Mouse (Mus musculus): ENCODE data around the gene Tspan11. TPM values are rescaled to one million over a fixed set of nuclear protein-coding genes. Genes with fewer than 3 reads are reported as not detected.

Tspan11 gene
- polyA plus RNA-seq, 1 experiment from 2014 or later, result 21.1 TPM

GRCm38 (mm10) chr6:127861951-127862350, 25.4 kb upstream of the Tspan11 start:
- Histone ChIP-seq H3K27me3 (no peaks in the 10 kb centered on the region), H3K27ac (no peak overlapping the region), H3K9ac (no peak overlapping the region), H3K4me2 (replicated peaks) (no peak overlapping the region), H3K36me3 (no peaks in the 10 kb centered on the region), H3K4me1 (peaks cover 8% of the 10 kb centered on the region; the same call in 1 of the 2 replicates), H3K9me3 (no peaks in the 10 kb centered on the region), H3K4me3 (no peak overlapping the region)
- no peak for ATAC-seq (ENCODE audit: low FRiP score, low read depth)
- WGBS, result 80% methylated on average over 9 of the region's 9 CpGs

GRCm38 (mm10) chr6:127865391-127865790, 22.0 kb upstream of the Tspan11 start:
- Histone ChIP-seq H3K27ac (no peak overlapping the region), H3K4me3 (no peak overlapping the region), H3K4me1 (peaks cover 22% of the 10 kb centered on the region), H3K9ac (no peak overlapping the region), H3K36me3 (no peaks in the 10 kb centered on the region), H3K27me3 (no peaks in the 10 kb centered on the region), H3K4me2 (replicated peaks) (no peak overlapping the region), H3K9me3 (no peaks in the 10 kb centered on the region)
- ATAC-seq (ENCODE audit: low FRiP score, low read depth), result no peak
- 35% methylated on average over 4 of the region's 4 CpGs for WGBS

GRCm38 (mm10) chr6:127868546-127868945, 18.8 kb upstream of the Tspan11 start:
- H3K27me3 ChIP-seq, result no peaks in the 10 kb centered on the region
- no peak overlapping the region for H3K9ac ChIP-seq
- H3K36me3 ChIP-seq, result no peaks in the 10 kb centered on the region
- H3K4me2 ChIP-seq (replicated peaks), result no peak overlapping the region
- H3K4me3 ChIP-seq, result no peak overlapping the region
- H3K9me3 ChIP-seq, result no peaks in the 10 kb centered on the region
- H3K4me1 ChIP-seq, result peaks cover 29% of the 10 kb centered on the region
- WGBS, result 50% methylated on average over 8 of the region's 8 CpGs
- ATAC-seq (ENCODE audit: low FRiP score, low read depth), result no peak
- no peak overlapping the region for H3K27ac ChIP-seq

GRCm38 (mm10) chr6:127869121-127869520, 18.3 kb upstream of the Tspan11 start:
- Histone ChIP-seq H3K4me3 (no peak overlapping the region), H3K4me2 (replicated peaks) (no peak overlapping the region), H3K27ac (peak overlapping the region; percentile 3; the same call in 1 of the 2 replicates), H3K36me3 (no peaks in the 10 kb centered on the region), H3K27me3 (no peaks in the 10 kb centered on the region), H3K4me1 (peaks cover 29% of the 10 kb centered on the region), H3K9ac (no peak overlapping the region), H3K9me3 (no peaks in the 10 kb centered on the region)
- WGBS, result 72% methylated on average over 7 of the region's 7 CpGs
- ATAC-seq (ENCODE audit: low FRiP score, low read depth), result no peak

- H3K36me3 ChIP-seq, result no peaks in the 10 kb centered on the region
- peak overlapping the region; percentile 97 for H3K27ac ChIP-seq
- H3K4me3 ChIP-seq, result no peak overlapping the region
- ATAC-seq (ENCODE audit: low FRiP score, low read depth), result peak; percentile 93
- no peaks in the 10 kb centered on the region for H3K9me3 ChIP-seq
- H3K27me3 ChIP-seq, result no peaks in the 10 kb centered on the region
- H3K4me2 ChIP-seq (replicated peaks), result peak overlapping the region; percentile 21; the same call in 1 of the 2 replicates
- H3K4me1 ChIP-seq, result peaks cover 32% of the 10 kb centered on the region
- no peak overlapping the region for H3K9ac ChIP-seq
- 38% methylated on average over 12 of the region's 12 CpGs for WGBS
These were observed 16.8 kb upstream of the Tspan11 start for GRCm38 (mm10) chr6:127870345-127871324.

GRCm38 (mm10) chr6:127871436-127871835, 16.0 kb upstream of the Tspan11 start:
- 86% methylated on average over 6 of the region's 6 CpGs for WGBS
- Histone ChIP-seq H3K36me3 (no peaks in the 10 kb centered on the region), H3K27ac (peak overlapping the region; percentile 97), H3K4me1 (peaks cover 40% of the 10 kb centered on the region), H3K4me3 (no peak overlapping the region), H3K4me2 (replicated peaks) (no peak overlapping the region), H3K9me3 (no peaks in the 10 kb centered on the region), H3K27me3 (no peaks in the 10 kb centered on the region), H3K9ac (no peak overlapping the region)
- ATAC-seq (ENCODE audit: low FRiP score, low read depth), result no peak

GRCm38 (mm10) chr6:127872581-127872980, 14.8 kb upstream of the Tspan11 start:
- ATAC-seq (ENCODE audit: low FRiP score, low read depth), result no peak

GRCm38 (mm10) chr6:127875883-127876282, 11.5 kb upstream of the Tspan11 start:
- H3K4me2 ChIP-seq (replicated peaks), result peak overlapping the region; percentile 34
- H3K9ac ChIP-seq, result no peak overlapping the region
- H3K4me1 ChIP-seq, result peaks cover 28% of the 10 kb centered on the region
- no peaks in the 10 kb centered on the region for H3K27me3 ChIP-seq
- H3K9me3 ChIP-seq, result peaks cover 8% of the 10 kb centered on the region
- H3K27ac ChIP-seq, result peak overlapping the region; percentile 33; the same call in 1 of the 2 replicates
- no peaks in the 10 kb centered on the region for H3K36me3 ChIP-seq
- 0 out of 2 replicates have a peak, but pooled peaks have one; percentile 13 for ATAC-seq (ENCODE audit: low FRiP score, low read depth)
- H3K4me3 ChIP-seq, result no peak overlapping the region
- 24% methylated on average over 11 of the region's 11 CpGs for WGBS

More at GRCm38 (mm10) chr6:127872581-127872980, 14.8 kb upstream of the Tspan11 start:
- Histone ChIP-seq H3K36me3 (no peaks in the 10 kb centered on the region), H3K4me2 (replicated peaks) (no peak overlapping the region), H3K4me3 (no peak overlapping the region), H3K9ac (no peak overlapping the region), H3K9me3 (no peaks in the 10 kb centered on the region), H3K4me1 (peaks cover 51% of the 10 kb centered on the region), H3K27ac (no peak overlapping the region), H3K27me3 (no peaks in the 10 kb centered on the region)
- WGBS, result 84% methylated on average over 8 of the region's 8 CpGs

GRCm38 (mm10) chr6:127876436-127876835, 11.0 kb upstream of the Tspan11 start:
- Histone ChIP-seq H3K27me3 (no peaks in the 10 kb centered on the region), H3K4me1 (peaks cover 26% of the 10 kb centered on the region), H3K9me3 (peaks cover 8% of the 10 kb centered on the region), H3K27ac (peak overlapping the region; percentile 44), H3K9ac (no peak overlapping the region), H3K4me2 (replicated peaks) (peak overlapping the region; percentile 34), H3K4me3 (no peak overlapping the region), H3K36me3 (no peaks in the 10 kb centered on the region)
- WGBS, result 74% methylated on average over 9 of the region's 9 CpGs
- ATAC-seq (ENCODE audit: low FRiP score, low read depth), result no peak

GRCm38 (mm10) chr6:127877026-127877425, 10.4 kb upstream of the Tspan11 start:
- Histone ChIP-seq H3K4me1 (peaks cover 26% of the 10 kb centered on the region), H3K4me3 (no peak overlapping the region), H3K4me2 (replicated peaks) (peak overlapping the region; percentile 19; the same call in 1 of the 2 replicates), H3K9ac (no peak overlapping the region), H3K36me3 (no peaks in the 10 kb centered on the region), H3K27me3 (no peaks in the 10 kb centered on the region), H3K9me3 (peaks cover 8% of the 10 kb centered on the region), H3K27ac (peak overlapping the region; percentile 44)
- ATAC-seq (ENCODE audit: low FRiP score, low read depth), result 0 out of 2 replicates have a peak, but pooled peaks have one; percentile 44
- 46% methylated on average over 12 of the region's 12 CpGs for whole genome bisulfite sequencing

- ATAC-seq (ENCODE audit: low FRiP score, low read depth), result no peak
These were observed 7.9 kb upstream of the Tspan11 start for GRCm38 (mm10) chr6:127879472-127879871.

GRCm38 (mm10) chr6:127886916-127887315, 473 bp upstream of the Tspan11 start:
- WGBS, result 18% methylated on average over 7 of the region's 7 CpGs
- Histone ChIP-seq H3K9ac (no peak overlapping the region), H3K27me3 (no peaks in the 10 kb centered on the region; the same call in 1 of the 2 replicates), H3K9me3 (no peaks in the 10 kb centered on the region), H3K4me1 (peaks cover 32% of the 10 kb centered on the region), H3K4me2 (replicated peaks) (peak overlapping the region; percentile 87), H3K36me3 (no peaks in the 10 kb centered on the region), H3K27ac (no peak overlapping the region), H3K4me3 (peak overlapping the region; percentile 61)
- ATAC-seq (ENCODE audit: low FRiP score, low read depth), result no peak

More at GRCm38 (mm10) chr6:127879472-127879871, 7.9 kb upstream of the Tspan11 start:
- peaks cover 8% of the 10 kb centered on the region for H3K9me3 ChIP-seq
- H3K4me1 ChIP-seq, result peaks cover 26% of the 10 kb centered on the region
- no peaks in the 10 kb centered on the region for H3K27me3 ChIP-seq
- H3K9ac ChIP-seq, result no peak overlapping the region
- no peak overlapping the region for H3K27ac ChIP-seq
- H3K4me2 ChIP-seq (replicated peaks), result no peak overlapping the region
- no peak overlapping the region for H3K4me3 ChIP-seq
- 87% methylated on average over 6 of the region's 6 CpGs for WGBS
- H3K36me3 ChIP-seq, result no peaks in the 10 kb centered on the region
